Mouse (Mus musculus): ENCODE data around the gene Ppp2r5b. TPM values are rescaled to one million over a fixed set of nuclear protein-coding genes. Genes with fewer than 3 reads are reported as not detected.

Gene Ppp2r5b
- total RNA-seq, 2 experiments from 2014 or later, result 34.5 to 35.3 TPM

- intact Hi-C loops (cut with DNase I), result no loop called here
- no peak for DNase-seq
Observed at GRCm38 (mm10) chr19:6269798-6270475, 34.3 kb upstream of the Ppp2r5b start.

- no peak for DNase-seq
- intact Hi-C loops (cut with DNase I), result loop anchor here (1.0 kb wide), 2 partner anchors 36 to 63 kb away; no protein-coding TSS in a partner anchor
Observed at GRCm38 (mm10) chr19:6268670-6269132, 33.0 kb upstream of the Ppp2r5b start.

- intact Hi-C loops (cut with DNase I), result loop anchor here (1.0 kb wide), 2 partner anchors 36 to 63 kb away; no protein-coding TSS in a partner anchor
- DNase-seq, result peak; percentile 90 to 92
Observed at GRCm38 (mm10) chr19:6268170-6268528, 32.5 kb upstream of the Ppp2r5b start.

- intact Hi-C loops (cut with DNase I), result loop anchor here (1.0 kb wide), 2 partner anchors 37 to 64 kb away; no protein-coding TSS in a partner anchor
- DNase-seq, result no peak
Observed at GRCm38 (mm10) chr19:6267306-6268169, 31.9 kb upstream of the Ppp2r5b start.

GRCm38 (mm10) chr19:6265727-6266182, 30.1 kb upstream of the Ppp2r5b start:
- intact Hi-C loops (cut with DNase I), result no loop called here
- DNase-seq, result no peak

- intact Hi-C loops (cut with DNase I), result no loop called here
- no peak for DNase-seq
Observed at GRCm38 (mm10) chr19:6264945-6265344, 29.3 kb upstream of the Ppp2r5b start.

- no peak for DNase-seq
- intact Hi-C loops (cut with DNase I), result no loop called here
Observed at GRCm38 (mm10) chr19:6264200-6264599, 28.5 kb upstream of the Ppp2r5b start.

- intact Hi-C loops (cut with DNase I), result loop anchor here (2.0 kb wide), 1 partner anchor 68 kb away; no protein-coding TSS in a partner anchor
- no peak for DNase-seq
Observed at GRCm38 (mm10) chr19:6262839-6263433, 27.3 kb upstream of the Ppp2r5b start.

- peak; percentile 77 to 82 for DNase-seq
Observed at GRCm38 (mm10) chr19:6262222-6262621, 26.6 kb upstream of the Ppp2r5b start.

GRCm38 (mm10) chr19:6261379-6261778, 25.7 kb upstream of the Ppp2r5b start:
- no peak for DNase-seq
- intact Hi-C loops (cut with DNase I), result no loop called here

More at GRCm38 (mm10) chr19:6262222-6262621, 26.6 kb upstream of the Ppp2r5b start:
- intact Hi-C loops (cut with DNase I), result loop anchor here (2.0 kb wide), 1 partner anchor 69 kb away; no protein-coding TSS in a partner anchor

GRCm38 (mm10) chr19:6260946-6261345, 25.3 kb upstream of the Ppp2r5b start:
- DNase-seq, result no peak
- intact Hi-C loops (cut with DNase I), result no loop called here

- intact Hi-C loops (cut with DNase I), result no loop called here
- DNase-seq, result no peak
Observed at GRCm38 (mm10) chr19:6260428-6260827, 24.8 kb upstream of the Ppp2r5b start.

GRCm38 (mm10) chr19:6253021-6253420, 17.3 kb upstream of the Ppp2r5b start:
- intact Hi-C loops (cut with DNase I), result no loop called here
- DNase-seq, result no peak

GRCm38 (mm10) chr19:6247526-6248300, 12.0 kb upstream of the Ppp2r5b start:
- intact Hi-C loops (cut with DNase I), result no loop called here
- DNase-seq, result no peak

GRCm38 (mm10) chr19:6245806-6246205, 10.1 kb upstream of the Ppp2r5b start:
- intact Hi-C loops (cut with DNase I), result loop anchor here (2.0 kb wide), 1 partner anchor 699 kb away; no protein-coding TSS in a partner anchor
- DNase-seq, result no peak

- intact Hi-C loops (cut with DNase I), result loop anchor here (5.0 kb wide), 1 partner anchor 181 kb away; the partner anchor contains the start of gene Znhit2
Observed at GRCm38 (mm10) chr19:6243226-6243625, 7.6 kb upstream of the Ppp2r5b start.

GRCm38 (mm10) chr19:6242281-6242680, 6.6 kb upstream of the Ppp2r5b start:
- DNase-seq, result peak in 1 of 2 experiments; percentile 45
- intact Hi-C loops (cut with DNase I), result loop anchor here (5.0 kb wide), 1 partner anchor 180 kb away; the partner anchor contains the start of gene Znhit2

More at GRCm38 (mm10) chr19:6243226-6243625, 7.6 kb upstream of the Ppp2r5b start:
- no peak for DNase-seq

GRCm38 (mm10) chr19:6241274-6242107, 5.8 kb upstream of the Ppp2r5b start, which contains the start of gene Atg2a:
Atg2a (plus strand) TSS chr19:6241668.
- intact Hi-C loops (cut with DNase I), result loop anchor here (5.0 kb wide), 1 partner anchor 179 kb away; the partner anchor contains the start of gene Znhit2
- peak; percentile 97 for DNase-seq

All from heart, postnatal 36 days (tissue).